Mouse (Mus musculus) urinary bladder, postnatal 25 days (tissue): Measurements from ENCODE around the gene Olfr518.
A peak's percentile ranks its signal among the peaks of the same experiment; 100 is the strongest.

Experiments used
- DNase-seq: peaks from one replicate; pipeline ENCODE4 v3.0.0; 2022; ENCODE audit warnings: low spot score

Olfr518 gene

DNA sequence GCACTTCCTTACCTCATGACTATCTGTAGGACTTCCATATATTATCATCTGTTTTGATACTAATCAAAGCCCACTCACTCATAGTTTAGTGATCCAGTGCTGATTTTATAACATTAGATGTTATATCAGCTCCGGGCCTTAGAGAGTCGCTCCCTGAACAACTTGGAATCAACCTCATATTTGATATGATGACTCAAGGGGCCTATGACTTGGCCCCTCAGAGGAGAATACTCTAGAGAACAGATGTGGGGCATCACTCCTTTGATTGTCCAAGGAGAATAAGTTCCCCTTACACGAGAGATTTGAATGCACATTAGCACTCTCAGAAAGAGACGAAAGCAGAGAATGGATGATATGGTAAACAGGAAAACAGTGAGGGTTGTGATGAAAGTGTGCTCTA lies at the start of gene Olfr518:
Olfr518 (minus strand) TSS at position 101 of the 400 bp plus-strand sequence.
- DNase-seq, result no peak

DNA sequence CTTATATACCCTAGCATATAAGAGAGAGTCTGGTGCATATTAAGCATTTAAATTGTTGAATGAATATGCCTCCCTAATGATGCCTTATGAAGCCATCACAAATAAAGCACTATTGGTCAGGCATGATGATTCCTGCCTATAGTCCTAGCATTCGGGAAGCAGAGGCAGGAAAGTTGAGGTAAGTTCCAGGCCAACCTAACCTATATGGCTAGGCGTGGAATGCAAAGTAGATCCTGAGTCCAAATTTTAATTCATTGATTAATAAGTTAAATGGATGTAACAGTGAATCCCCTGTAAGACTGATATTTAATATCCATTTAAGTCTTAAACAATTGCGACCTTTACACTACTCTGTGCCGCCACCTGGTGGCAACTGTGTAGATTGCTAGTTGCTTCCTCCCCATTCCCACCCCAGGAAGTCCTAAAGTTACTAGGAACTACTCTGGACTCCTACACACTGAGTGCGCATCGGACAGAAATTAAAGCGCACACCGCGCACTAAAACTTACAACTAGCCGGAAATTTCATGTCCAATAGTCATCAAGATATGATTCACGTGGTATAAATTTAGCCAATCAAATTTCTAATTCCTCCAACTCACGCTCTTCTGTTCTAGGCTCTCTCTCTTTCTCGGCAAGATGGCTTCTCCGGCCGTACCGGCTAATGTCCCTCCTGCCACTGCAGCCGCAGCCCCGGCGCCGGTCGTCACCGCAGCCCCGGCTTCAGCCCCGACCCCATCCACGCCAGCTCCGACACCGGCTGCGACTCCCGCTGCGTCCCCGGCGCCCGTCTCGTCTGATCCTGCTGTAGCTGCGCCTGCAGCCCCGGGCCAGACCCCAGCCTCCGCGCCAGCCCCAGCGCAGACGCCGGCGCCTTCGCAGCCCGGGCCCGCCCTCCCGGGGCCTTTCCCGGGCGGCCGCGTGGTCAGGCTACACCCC lies 49.3 kb upstream of the Olfr518 start, which contains the start of gene Eif3f:
Eif3f (plus strand) TSS at position 624 of the 938 bp plus-strand sequence.
- DNase-seq, result peak; percentile 89

- no peak for DNase-seq
These were observed 45.1 kb upstream of the Olfr518 start, which contains the start of gene Nlrp10 for GRCm38 (mm10) chr7:108929726-108930393. Gene Nlrp10, minus strand, starts transcription at chr7:108930178.

GRCm38 (mm10) chr7:108928280-108929188 lies 43.7 kb upstream of the Olfr518 start:
- DNase-seq, result no peak

- DNase-seq, result no peak
These were observed 42.2 kb upstream of the Olfr518 start for GRCm38 (mm10) chr7:108927043-108927442.

DNA sequence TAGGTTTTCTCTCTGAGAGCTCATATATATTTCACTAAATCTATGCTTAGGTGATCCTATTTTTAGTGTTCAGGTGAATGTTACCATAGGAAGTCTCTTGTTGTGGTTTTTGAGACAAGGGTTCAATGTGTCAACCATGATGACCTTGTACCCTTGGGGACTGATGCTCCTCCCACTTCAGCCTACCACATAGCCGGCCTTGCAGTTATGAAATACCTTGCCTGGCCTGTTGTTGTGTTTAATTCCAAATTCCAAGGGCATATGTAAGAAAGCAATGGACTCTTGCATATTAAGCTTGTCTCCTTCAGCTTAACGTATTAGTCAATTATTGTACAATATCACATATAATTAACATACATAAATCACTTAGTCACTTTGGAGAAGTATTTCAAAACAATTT lies 19.2 kb upstream of the Olfr518 start:
- no peak for DNase-seq

DNA sequence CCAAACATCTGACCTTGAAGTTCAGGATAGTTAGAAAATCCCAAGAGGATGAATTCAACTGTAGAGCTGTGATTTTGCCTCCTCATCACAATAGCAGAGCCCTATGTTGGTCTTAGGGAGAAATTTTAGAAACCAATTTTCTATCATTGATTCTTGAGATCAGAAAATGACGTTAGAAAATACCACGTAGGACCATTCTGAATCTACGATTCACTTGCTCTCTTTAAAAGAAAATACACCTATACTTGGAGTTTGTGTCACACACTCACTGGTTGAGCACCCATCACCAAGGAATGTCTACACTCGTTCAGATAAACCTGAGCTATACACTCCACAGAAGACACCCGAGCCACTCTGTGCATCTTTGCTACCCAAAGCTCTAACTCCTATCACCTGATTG lies 9.5 kb upstream of the Olfr518 start, which contains the start of gene Olfr519:
Olfr519 (minus strand) TSS at position 101 of the 400 bp plus-strand sequence.
- no peak for DNase-seq

DNA sequence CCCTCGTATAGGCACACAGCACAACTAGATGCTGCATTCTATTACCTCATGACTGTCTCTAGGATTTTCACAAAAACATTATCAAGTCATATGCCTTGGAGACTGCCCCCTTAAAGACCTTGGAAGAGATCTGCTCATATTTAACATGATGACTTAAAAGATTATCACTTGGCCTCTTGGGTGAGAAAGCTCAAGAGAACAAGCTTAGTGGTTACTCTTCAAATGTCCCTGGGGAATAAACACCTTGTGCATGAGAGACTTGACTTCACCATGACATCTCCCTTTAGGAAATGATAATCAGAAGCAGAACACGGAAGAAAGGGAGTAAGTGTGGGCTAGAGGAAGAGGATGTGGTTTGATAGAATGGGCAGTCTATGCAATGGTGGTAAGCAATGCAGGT lies 12.5 kb downstream of the Olfr518 start, which contains the start of gene Olfr517:
Olfr517 (minus strand) TSS at position 101 of the 400 bp plus-strand sequence.
- DNase-seq, result no peak

DNA sequence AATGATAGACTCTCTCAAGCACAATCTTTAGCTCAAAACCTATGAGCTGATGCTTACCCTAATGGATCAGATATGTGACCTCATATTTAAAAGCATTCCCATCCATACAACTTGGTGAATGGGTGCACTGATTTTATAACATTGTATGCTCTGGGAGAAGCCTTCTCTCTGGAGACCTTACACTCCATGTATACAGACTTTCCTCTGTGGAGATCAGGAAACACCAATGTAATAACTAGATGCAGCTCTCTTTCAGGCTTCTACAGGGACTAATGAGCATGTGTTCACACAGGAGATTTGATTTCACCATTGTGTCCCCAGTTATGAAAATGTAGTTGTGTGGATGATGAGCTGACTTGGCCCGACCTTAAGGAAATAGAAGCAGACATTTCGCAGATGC lies 34.4 kb downstream of the Olfr518 start, which contains the start of gene Olfr516:
Olfr516 (minus strand) TSS at position 101 of the 400 bp plus-strand sequence.
- no peak for DNase-seq
